Mouse (Mus musculus): ENCODE measurements at regions not wholly inside any gene's neighbourhood (a gene's known extent, or its start where the extent isn't known, plus 50 kb on each side); places are given as distances from the start of the nearest gene placed in this dataset.
A peak's percentile ranks its signal among the peaks of the same experiment; 100 is the strongest.

DNA sequence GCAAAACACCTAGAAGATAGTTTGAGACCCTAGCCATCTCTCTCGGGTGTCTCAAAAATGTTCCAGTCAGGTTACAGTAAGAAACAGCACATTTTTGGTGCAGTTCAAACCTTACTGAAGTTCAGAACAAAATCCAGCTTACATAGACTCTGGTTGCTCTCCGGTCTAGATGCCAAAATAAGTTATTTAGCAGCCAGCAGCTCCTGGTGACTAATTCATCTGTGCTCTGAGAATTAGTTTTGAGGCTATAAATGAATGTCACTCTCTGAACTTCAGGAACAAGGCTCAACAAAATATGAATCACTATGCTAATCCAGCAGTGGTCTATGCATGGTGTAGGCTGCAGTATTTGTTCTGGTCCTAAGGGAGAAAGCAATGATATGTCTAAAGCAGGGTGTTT lies 238.6 kb downstream of the Rnf152 start:
- DNase-seq (ENCODE audit: low spot score in 2 of 2), result no peak

GRCm38 (mm10) chr1:105116231-105116630 lies 240.3 kb downstream of the Rnf152 start:
- no peak for DNase-seq (ENCODE audit: low spot score in 2 of 2)

GRCm38 (mm10) chr1:105115391-105115790 lies 241.1 kb downstream of the Rnf152 start:
- DNase-seq (ENCODE audit: low spot score in 2 of 2), result no peak

- DNase-seq (ENCODE audit: low spot score in 2 of 2), result no peak
Observed at GRCm38 (mm10) chr1:105114835-105115234, 241.7 kb downstream of the Rnf152 start.

DNA sequence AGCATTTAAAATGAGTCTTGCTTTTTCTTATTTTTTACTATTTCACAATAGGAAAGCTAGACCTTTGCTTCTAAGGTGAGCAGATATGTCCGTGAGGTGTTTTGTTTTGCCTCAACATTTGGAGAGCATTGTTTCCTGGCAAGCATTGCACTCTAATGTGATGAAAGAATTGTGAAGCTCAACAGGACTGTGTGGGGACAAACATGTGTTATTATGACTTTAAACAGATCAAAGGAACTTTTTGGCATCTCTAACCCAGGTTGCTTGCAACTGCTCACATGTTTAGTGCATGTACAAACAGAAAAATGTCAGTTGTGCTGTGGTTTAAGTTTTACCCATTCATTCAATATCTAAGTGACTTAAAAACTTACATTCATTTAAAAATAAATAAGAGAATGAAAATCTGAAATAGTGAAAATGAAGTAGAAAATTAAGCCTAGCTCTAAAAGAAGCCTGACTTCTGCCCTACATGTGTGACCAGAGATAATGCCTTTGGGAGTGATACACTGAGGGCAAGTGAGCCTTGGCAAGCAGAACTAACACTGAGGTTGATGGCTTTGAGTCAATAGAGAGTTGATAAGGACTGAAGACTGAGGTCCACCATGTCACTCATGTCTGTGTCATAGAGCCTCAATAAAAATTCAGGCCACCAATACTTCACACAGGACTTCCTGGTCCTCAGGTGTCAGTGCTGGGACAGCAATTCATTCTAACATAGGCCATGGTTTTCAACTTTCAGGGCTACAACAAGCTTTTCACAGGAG lies 243.6 kb downstream of the Rnf152 start:
- DNase-seq (ENCODE audit: low spot score in 2 of 2), result no peak

DNA sequence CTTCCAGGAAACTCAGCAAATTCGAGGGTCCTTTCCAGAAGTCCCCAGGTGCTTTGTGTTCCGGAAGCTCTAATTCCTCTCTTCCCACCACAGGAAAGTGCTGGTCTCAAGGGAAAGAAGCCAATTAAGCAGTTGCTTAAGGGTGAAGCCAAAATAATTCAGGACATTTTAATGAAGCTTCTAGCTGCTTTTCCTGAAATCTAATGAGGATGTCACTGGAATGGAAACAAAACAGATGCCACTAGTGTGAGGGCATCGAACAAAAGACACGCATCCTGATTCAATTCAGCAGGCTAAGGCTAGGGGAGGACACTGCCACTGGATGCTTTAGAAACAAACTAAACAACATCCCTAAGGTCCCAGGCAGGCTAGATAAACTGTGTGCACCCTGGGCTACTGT lies 245.3 kb downstream of the Rnf152 start:
- DNase-seq (ENCODE audit: low spot score in 2 of 2), result no peak

DNA sequence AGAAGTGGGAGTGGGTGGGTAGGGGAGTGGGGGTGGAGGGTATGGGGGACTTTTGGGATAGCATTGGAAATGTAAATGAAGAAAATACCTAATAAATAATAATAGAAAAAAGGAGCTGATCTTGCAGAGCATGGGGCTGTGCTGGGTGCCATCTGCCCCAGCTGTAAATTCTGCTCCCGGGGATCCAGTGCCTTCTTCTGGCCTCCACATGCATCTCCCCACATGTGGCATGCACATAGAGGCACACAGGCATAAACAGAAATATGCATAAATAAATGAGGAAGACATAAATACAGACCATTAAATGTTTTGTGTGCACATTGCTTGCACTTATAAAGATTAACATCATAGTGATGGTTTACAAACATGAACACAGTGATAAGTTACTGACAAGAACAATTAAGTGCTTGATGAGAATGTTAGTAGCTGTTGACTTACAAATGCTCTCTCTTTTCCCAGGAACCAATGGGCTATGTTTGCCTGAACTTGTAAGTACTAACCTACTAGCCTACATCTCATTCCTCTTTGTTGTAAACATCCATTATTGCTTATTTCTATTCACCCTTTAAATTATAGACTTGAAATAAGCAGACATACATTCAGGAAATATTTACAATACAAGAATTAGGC lies 245.8 kb downstream of the Rnf152 start:
- DNase-seq (ENCODE audit: low spot score in 2 of 2), result no peak

DNA sequence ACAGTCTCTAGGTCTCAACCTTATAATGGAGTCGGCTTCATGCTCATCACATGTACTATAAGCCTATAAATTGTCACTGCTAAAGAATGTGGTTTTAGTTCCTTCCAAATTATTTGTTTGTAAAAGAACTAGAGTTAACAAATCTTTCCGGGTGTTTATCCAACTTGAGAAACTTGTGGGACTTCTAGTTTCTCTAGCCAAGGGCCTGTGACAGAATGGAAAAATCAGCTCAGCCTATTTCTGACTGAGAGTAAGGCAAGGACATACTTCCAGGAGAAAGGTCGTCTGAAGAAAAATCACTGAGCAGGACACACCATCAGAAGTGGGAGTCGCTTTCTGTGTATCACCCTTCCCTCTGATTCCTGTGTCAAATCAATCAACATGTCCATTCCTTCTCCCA lies 248.7 kb downstream of the Rnf152 start:
- no peak for DNase-seq (ENCODE audit: low spot score in 2 of 2)

DNA sequence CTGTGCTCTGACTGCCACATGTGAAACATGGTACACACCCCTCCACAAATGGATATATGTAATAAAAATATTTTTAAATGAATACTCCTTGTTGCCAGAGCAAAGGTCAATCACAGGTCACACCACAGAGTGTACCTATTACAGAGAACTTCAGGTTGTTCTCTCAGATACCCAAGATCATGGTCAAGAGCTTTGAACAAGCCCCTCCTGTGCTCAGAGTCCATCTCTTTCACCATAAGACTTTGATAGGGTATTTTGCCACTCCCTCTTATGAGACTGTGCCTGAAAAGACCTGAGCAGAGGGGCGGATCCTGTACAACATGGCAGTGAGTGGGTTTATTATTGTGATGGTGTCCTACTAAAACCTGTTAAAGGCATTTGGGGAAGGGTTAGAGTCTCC lies 249.3 kb downstream of the Rnf152 start:
- DNase-seq (ENCODE audit: low spot score in 2 of 2), result no peak

GRCm38 (mm10) chr1:105105211-105105610 lies 251.3 kb downstream of the Rnf152 start:
- no peak for DNase-seq (ENCODE audit: low spot score in 2 of 2)

DNA sequence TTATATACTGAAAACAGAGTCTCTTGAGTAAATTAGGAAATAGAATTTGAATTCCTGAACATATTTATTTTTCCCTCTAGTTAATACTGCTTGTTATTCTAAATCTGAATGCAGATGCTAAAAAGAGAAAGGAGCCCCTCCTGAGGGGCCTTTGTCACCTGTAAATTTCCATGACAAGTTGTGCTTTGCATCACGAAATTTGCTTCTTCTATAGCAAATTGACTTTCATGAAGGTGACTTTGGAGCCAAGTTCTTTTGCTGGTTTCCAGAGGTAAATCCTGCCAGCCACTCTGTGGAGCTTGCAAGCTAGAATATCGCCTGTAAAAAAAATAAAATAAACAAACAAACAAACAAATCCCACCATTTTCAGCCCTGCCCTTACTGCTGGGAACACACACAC lies 261.4 kb downstream of the Rnf152 start:
- no peak for DNase-seq (ENCODE audit: low spot score in 2 of 2)

GRCm38 (mm10) chr1:105094500-105094899 lies 262.0 kb downstream of the Rnf152 start:
- no peak for DNase-seq (ENCODE audit: low spot score in 2 of 2)

- DNase-seq (ENCODE audit: low spot score in 2 of 2), result no peak
Observed at GRCm38 (mm10) chr1:105093875-105094274, 262.6 kb downstream of the Rnf152 start.

- peak; percentile 13 to 18 for DNase-seq (ENCODE audit: low spot score in 2 of 2)
Observed at GRCm38 (mm10) chr1:105093012-105093411, 263.5 kb downstream of the Rnf152 start.

DNA sequence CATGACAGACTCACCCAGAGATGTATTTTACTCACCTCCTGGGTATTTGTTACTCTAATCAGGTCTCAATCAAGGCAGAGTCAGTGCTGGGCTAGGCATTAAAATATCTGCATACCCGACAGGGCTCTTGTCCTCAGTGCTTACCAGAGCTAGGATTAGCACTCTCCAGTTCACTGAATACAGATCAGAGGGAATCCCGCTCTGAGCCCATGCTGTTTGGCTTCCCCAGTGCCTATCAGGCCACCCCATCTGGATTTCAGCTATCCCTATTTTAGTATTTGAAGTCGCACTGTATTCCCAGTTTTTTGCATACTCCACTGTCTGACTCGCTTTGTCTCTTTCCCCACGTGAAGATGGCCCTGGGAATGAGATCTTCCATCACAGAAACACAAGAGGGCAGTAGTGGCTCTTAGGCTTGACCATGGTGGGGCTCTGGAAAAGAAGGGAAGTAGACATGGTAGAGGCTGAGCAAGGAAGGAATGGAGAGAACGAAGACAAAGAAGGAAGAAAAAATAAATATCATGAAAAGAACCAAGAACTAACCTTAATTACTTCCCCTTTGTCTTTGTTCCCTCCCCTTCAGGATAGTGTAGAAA lies 264.1 kb downstream of the Rnf152 start:
- no peak for DNase-seq (ENCODE audit: low spot score in 2 of 2)

- DNase-seq (ENCODE audit: low spot score in 2 of 2), result no peak
Observed at GRCm38 (mm10) chr1:105088765-105089520, 267.6 kb downstream of the Rnf152 start.

GRCm38 (mm10) chr1:105087623-105088022 lies 268.9 kb downstream of the Rnf152 start:
- DNase-seq (ENCODE audit: low spot score in 2 of 2), result no peak

- no peak for DNase-seq (ENCODE audit: low spot score in 2 of 2)
Observed at GRCm38 (mm10) chr1:105084556-105084955, 272.0 kb downstream of the Rnf152 start.

DNA sequence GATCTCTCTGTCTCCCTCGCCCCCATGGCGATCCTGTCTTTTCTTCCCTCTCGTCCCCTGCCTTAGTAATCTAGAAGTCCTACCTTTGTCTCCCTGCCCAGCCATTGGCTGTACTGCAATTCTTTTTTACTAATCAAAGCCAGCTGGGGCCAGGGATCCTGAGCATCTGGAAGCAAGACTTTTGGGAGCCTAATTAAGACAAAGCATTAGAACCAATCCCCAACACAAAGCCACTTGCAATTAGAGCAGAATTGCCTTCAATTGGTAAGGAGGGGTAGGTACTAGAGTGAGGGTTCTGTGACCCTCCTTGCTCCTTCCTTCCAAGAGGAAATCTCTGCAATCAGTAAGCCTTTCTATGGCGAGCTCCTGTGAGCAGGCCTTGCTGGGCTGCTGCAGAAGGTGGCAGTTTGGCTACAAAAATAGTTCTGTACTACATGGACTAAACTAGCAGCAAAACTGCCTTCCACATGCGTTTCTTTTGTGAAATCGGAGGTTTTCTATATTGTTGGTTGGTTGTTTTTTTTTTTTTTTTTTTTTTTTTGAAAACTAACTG lies 272.9 kb downstream of the Rnf152 start:
- no peak for DNase-seq (ENCODE audit: low spot score in 2 of 2)

- DNase-seq (ENCODE audit: low spot score in 2 of 2), result no peak
Observed at GRCm38 (mm10) chr1:105082823-105083550, 273.5 kb downstream of the Rnf152 start.

DNA sequence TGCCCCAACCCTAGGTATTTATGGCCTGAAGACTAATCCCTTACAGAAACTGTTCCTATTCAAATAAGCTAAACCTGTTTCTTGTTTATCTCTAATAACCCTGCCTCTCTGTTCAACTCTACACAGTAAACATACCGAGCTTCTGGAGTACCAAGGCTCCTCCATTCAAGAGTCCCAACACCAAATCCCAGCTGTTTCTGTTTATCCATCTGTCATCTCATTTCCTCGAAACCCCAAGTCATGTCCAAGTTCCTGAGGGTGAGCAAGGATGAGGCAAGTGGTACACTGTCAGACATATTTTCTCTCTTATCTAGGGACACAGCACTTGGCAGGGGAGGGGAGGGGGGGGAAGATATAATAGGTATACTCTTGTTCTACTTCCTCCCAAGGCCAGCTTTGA lies 274.6 kb downstream of the Rnf152 start:
- DNase-seq (ENCODE audit: low spot score in 2 of 2), result no peak

All from urinary bladder, adult 18-20 months (tissue).